Mouse (Mus musculus) cerebellum, postnatal 4 days (tissue): ENCODE results near the gene Aqp3.

Experiments used
- DNase-seq, 2 experiments: peaks; one replicate each; pipeline ENCODE4 v3.0.0; 2022; ENCODE audit warnings: low spot score in 2 of 2, mixed read lengths in 1 of 2

Gene Aqp3

DNA sequence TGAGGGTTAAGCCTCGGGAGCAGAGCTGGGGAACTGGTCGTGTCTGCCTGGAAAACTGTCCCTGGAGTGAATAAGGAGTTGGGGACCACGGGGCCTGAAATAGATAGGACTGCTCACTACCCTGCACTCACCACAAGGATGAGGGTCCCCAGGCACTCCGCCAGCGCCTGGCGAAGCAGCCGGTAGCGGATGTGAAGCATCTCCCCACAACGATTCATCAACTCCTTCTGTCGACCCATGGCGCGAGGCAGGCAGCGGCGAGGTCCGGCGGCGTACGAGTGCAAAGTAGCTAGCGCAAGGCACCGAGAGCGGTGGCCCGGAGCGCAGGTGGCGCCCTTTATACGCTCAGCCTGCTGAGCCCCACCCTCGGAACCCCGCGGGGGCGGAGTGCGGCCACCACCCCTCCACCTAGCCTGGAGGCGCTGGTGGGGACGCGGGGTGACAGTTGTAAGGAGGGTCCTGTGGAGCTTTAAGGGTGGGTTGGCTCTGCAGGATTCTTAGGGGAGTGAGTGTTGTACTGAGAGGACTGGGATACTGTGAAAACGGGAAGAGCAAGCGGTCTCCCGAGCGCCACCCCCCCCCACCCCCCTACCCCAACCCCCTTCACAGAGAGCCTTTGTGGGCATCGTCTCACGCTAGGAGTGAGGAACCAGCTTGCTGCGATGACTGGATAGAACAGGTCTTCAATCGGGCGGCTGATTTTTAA lies at the start of gene Aqp3:
TSS of gene Aqp3 (minus strand) at position 313 of the 706 bp plus-strand sequence.
- peak in 1 of 2 experiments; percentile 39 for DNase-seq

GRCm38 (mm10) chr4:41142601-41143000 lies 44.6 kb upstream of the Aqp3 start:
- DNase-seq, result no peak

- DNase-seq, result no peak
Measured at GRCm38 (mm10) chr4:41140174-41140875, 42.3 kb upstream of the Aqp3 start.

GRCm38 (mm10) chr4:41136811-41137210 lies 38.8 kb upstream of the Aqp3 start:
- DNase-seq, result no peak

DNA sequence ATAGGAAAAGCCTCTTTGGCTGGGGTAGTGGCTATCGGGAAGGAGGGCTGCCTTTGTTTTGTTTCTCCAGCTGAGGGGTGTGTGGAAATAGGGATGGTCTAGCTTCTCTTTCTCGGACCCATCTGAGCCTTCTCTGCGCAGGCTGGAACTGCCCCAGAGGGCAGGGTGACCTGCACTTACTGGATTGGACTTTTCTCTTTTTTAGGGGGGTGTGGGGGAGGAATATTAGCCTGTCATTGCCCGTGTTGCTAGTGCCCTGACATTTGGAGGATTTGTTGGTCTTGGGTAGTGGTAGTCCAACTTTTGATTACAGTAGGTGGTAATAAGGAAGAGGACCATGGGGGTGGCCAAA lies 38.4 kb upstream of the Aqp3 start:
- no peak for DNase-seq

DNA sequence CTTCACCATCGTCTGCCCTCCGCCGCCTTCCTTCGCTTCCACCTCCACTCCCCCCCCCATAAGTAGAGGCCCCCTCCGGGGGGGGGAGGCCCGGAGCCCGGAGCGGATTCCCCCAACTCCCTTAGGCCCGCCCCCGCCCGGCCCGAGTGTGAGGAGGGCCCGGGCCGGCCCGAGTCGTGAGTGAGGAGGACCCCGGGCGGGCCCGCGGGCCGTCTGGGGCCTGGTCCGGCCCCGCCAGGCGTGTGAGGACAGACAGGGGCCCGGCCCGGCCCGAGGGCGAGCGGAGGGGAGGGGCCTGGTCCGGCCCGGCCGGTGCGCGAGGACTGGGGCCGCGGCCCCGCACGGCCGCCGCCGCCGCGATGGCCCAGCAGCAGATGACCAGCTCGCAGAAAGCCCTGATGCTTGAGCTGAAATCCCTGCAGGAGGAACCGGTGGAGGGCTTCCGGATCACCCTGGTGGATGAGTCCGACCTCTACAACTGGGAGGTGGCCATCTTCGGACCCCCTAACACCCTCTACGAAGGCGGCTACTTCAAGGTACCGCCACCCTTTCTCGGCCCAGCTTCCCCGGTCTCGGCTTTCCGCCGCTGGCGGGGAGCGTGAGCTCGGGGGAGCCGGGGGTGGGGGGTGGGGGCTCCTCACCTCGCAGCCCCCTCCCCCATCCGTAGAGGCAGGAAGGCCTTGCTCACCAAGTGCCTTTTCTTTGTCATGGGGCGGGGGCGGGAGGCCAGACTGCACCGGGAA lies 37.9 kb upstream of the Aqp3 start, which contains the start of gene Ube2r2:
TSS of gene Ube2r2 (plus strand) at position 33 of the 743 bp plus-strand sequence.
- peak in 1 of 2 experiments; percentile 60 for DNase-seq

DNA sequence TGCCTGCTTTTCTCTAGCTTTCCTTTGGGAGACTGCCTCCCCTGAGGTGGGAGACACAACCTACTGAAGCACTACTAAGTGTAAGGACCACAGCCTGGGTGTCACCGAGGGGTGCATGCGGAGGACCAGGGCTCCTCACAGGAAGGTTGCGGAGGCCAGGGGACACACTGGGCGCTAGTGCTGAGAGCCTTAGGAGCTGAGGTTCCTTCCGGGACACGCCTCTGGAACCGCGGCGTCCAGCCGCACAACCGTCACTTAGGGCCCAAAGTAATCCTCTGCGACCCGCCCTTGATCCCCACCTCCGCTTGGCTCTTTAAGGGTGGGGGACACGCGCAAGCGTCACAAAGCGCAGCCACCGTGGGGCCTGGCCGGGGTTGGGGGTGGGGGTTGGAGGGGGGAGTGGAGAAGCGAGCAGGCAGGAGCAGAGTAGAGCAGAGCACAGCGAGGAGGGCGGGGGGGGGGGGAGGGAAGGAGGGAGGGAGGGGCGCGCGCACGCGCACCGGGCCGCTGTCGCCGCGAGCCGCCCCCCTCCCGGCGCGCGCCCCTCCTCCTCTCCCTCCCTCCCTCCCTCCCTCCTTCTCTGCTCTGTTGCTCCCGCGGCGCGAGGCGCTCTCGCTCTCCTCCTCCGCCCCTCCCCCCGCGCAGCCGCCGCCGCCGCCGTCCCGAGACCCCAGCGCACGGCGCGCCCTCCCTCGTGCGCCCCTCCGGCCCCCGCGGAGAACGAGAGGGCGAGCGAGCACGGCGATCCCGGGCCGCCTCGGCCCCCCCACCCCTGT lies 37.1 kb upstream of the Aqp3 start:
- peak; percentile 58 to 80 for DNase-seq

DNA sequence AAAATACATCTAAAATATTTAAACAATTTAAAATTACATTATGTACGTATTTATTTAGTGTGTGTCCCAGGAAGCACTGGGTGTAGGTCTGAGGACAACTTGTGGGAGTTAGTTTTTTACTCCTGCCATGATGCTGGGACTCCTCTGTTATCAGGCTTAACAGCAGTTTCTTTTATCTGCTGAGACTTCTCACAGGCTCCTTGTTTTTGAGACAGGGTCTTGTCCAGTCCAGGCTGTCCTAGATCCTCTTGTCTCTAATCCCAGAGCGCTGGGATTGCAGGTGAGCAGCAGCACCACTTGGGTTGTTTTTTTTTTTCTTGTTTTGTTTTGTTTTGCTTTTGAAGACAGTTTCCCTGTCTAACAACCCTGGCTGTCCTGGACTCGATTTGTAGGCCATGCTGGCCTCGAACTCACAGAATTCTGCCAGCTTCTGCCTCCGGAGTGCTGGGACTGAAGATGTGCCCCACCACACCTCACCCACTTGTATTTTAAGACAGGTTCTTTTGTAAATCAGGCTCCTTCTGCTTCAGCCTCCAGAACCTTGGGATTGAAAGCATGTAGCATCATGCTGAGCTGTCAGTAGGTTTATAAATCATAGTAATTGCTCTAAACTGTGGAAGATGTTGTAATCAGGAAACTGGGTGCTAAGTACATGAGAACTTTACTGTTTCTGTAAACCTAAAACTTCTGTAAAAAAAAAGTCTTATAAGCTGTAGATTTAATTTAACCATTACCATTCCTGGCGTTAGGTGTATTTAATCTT lies 35.7 kb upstream of the Aqp3 start:
- DNase-seq, result no peak

DNA sequence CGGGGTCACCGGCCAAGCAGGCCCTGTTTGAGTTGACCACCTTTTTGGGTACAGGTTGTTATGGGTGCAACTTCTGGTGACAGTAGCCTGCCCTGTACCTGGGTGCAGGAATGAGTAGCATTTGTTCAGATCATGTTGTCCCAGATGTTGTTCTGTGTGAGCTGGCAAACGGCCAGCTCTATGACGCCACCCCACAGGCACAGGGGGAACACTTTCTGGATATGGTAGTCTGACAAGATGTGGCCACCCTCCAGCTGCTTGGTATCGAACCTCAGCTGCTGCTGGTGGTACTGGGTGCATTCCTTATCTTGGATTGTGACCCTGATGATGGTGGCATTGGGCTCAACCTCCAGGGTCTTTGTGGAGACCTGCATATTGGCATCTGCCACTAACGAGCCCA lies 34.5 kb upstream of the Aqp3 start:
- DNase-seq, result no peak

DNA sequence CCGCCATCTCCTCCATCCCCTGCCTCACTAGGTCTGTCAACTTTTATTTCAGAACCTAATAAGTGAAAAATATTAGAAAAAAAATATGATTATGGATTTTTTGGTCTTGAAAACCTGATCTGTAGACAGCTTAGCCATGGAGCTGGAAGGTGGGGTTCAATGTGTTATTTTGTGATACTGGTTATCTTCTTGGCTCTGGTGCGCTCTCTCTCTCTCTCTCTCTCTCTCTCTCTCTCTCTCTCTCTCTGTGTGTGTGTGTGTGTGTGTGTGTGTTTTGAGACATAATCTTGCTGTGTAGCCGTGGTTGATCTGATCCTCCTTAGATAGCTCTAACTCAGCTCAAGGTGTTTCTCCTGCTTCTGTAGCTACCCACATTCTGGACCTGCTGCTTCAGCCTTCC lies 31.9 kb upstream of the Aqp3 start:
- no peak for DNase-seq

GRCm38 (mm10) chr4:41129406-41129805 lies 31.4 kb upstream of the Aqp3 start:
- peak in 1 of 2 experiments; percentile 34 for DNase-seq

DNA sequence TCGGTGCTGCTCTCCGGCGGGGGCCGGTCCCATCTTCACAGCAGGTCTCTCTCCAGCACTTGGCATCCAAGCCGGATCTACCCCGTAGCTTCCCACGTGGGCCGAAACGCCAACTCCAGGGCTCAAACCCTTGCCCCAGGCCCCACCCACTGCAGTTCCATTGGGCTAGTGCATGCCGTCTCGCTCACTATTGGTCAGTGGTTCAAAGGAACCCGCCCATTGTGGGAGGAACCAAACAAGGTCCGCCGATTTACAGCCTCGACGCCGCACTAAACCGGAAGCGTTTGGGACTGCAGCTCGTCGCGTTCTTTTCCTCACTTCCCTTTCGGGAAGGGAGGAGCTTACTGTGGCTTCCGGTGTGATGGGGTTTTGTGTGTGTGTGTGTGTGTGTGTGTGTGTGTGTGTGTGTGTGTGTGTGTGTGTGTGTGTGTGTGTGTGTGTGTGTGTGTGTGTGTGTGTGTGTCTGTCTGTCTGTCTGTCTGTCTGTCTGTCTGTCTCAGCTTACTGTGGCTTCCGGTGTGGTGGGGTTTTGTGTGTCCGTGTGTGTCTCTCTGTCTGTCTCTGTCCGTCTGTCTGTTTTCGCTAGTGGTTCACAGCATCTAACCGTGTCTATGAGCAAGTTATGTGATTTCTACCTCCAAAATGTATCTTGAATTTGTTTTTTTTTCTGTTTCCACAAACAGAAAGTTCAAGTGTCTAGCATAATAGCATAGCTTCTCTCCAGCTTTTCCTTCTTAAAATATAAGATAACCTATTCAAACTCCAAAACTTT lies 26.4 kb upstream of the Aqp3 start, which contains the start of gene Nol6:
TSS of gene Nol6 (minus strand) at position 276 of the 772 bp plus-strand sequence.
- DNase-seq, result peak; percentile 87 to 96

- DNase-seq, result peak in 1 of 2 experiments; percentile 64
Measured at GRCm38 (mm10) chr4:41118706-41119292, 20.8 kb upstream of the Aqp3 start.

DNA sequence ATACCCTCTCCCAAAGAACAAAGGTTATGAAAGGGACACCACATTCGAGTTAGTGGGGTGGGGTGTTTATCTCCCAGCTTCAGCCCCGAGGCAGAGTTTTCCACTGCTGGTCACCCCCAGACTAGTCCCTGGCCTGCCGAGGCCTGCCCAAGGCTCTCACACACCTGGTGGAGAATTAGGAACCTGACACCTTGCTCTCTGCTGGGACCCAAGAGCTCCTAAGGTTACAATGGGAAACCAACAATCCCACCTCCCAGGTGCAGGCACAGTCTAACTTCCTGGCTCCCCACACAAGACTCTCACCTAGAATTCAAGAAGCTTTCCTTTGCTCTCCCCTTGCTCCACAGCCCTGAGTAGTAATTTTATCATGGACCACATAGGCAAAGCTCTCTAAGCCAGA lies 18.8 kb upstream of the Aqp3 start:
- DNase-seq, result no peak

GRCm38 (mm10) chr4:41115793-41116192 lies 17.8 kb upstream of the Aqp3 start:
- no peak for DNase-seq

- no peak for DNase-seq
Measured at GRCm38 (mm10) chr4:41115074-41115473, 17.1 kb upstream of the Aqp3 start.

DNA sequence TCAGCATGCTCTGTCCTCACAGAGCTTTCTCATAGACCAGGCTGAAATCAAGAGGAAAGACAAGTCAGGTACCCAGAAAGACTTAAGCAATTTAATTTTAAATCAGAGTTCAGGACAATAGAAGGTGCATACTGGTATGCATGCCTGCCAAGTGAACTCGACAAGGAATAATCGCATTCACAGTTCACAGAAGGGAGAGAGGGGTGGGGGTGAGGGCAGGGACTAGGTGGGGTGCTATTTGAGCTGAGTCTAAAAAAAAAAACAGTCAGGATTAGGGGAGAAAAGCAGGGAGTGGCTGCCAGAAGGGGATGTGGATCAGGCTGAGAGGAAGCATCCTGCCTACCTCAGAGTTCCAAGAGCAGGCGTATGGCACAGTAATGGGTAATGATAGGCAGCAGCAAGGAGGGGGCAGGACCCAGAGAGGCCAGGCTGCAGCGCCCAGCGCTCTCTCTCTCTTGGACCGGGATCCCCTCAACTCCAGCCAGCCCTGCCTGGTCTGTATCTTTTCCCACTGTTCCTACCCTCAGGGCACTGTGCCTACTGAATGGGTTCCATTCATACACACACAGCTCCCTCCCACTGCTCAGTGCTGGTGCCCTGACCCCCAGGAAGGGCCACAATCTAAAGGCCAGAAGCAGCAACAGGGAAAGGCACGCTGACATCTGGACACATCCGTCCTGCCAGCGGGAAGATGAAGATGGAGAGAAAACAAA lies 16.5 kb upstream of the Aqp3 start:
- no peak for DNase-seq

GRCm38 (mm10) chr4:41108717-41109425 lies 10.9 kb upstream of the Aqp3 start:
- no peak for DNase-seq
